Mouse (Mus musculus): Measurements from ENCODE around the gene Fggy. TPM values are rescaled to one million over a fixed set of nuclear protein-coding genes. Genes with fewer than 3 reads are reported as not detected.

Fggy gene
- total RNA-seq, 4 experiments from 2014 or later, result 17.5 to 25.4 (median 19.4) TPM

- no peak for DNase-seq (ENCODE audit: low spot score in 2 of 2)
These were observed 166.3 kb downstream of the Fggy start for GRCm38 (mm10) chr4:95723615-95724014.

GRCm38 (mm10) chr4:95726361-95726760, 169.1 kb downstream of the Fggy start:
- no peak for DNase-seq (ENCODE audit: low spot score in 2 of 2)

GRCm38 (mm10) chr4:95729142-95729826, 172.0 kb downstream of the Fggy start:
- DNase-seq (ENCODE audit: low spot score in 2 of 2), result no peak

- no peak for DNase-seq (ENCODE audit: low spot score in 2 of 2)
These were observed 173.8 kb downstream of the Fggy start for GRCm38 (mm10) chr4:95731110-95731509.

GRCm38 (mm10) chr4:95733397-95734249, 176.3 kb downstream of the Fggy start:
- DNase-seq (ENCODE audit: low spot score in 2 of 2), result no peak

- no peak for DNase-seq (ENCODE audit: low spot score in 2 of 2)
These were observed 178.7 kb downstream of the Fggy start for GRCm38 (mm10) chr4:95735967-95736366.

- no peak for DNase-seq (ENCODE audit: low spot score in 2 of 2)
These were observed 179.4 kb downstream of the Fggy start for GRCm38 (mm10) chr4:95736674-95737073.

- no peak for DNase-seq (ENCODE audit: low spot score in 2 of 2)
These were observed 180.9 kb downstream of the Fggy start for GRCm38 (mm10) chr4:95738179-95738578.

GRCm38 (mm10) chr4:95738725-95739124, 181.4 kb downstream of the Fggy start:
- no peak for DNase-seq (ENCODE audit: low spot score in 2 of 2)

GRCm38 (mm10) chr4:95741115-95741734, 183.9 kb downstream of the Fggy start:
- DNase-seq (ENCODE audit: low spot score in 2 of 2), result no peak

- peak in 1 of 2 experiments; percentile 20 for DNase-seq (ENCODE audit: low spot score in 2 of 2)
These were observed 185.7 kb downstream of the Fggy start for GRCm38 (mm10) chr4:95742986-95743385.

GRCm38 (mm10) chr4:95746954-95747353, 189.6 kb downstream of the Fggy start:
- no peak for DNase-seq (ENCODE audit: low spot score in 2 of 2)

- no peak for DNase-seq (ENCODE audit: low spot score in 2 of 2)
These were observed 190.3 kb downstream of the Fggy start for GRCm38 (mm10) chr4:95747415-95748202.

GRCm38 (mm10) chr4:95750186-95750585, 192.9 kb downstream of the Fggy start:
- DNase-seq (ENCODE audit: low spot score in 2 of 2), result no peak

- DNase-seq (ENCODE audit: low spot score in 2 of 2), result no peak
These were observed 195.4 kb downstream of the Fggy start for GRCm38 (mm10) chr4:95752538-95753188.

- DNase-seq (ENCODE audit: low spot score in 2 of 2), result no peak
These were observed 201.9 kb downstream of the Fggy start for GRCm38 (mm10) chr4:95759027-95759731.

- no peak for DNase-seq (ENCODE audit: low spot score in 2 of 2)
These were observed 208.1 kb downstream of the Fggy start for GRCm38 (mm10) chr4:95765359-95765758.

GRCm38 (mm10) chr4:95770469-95770868, 213.2 kb downstream of the Fggy start:
- DNase-seq (ENCODE audit: low spot score in 2 of 2), result no peak

- DNase-seq (ENCODE audit: low spot score in 2 of 2), result no peak
These were observed 214.2 kb downstream of the Fggy start for GRCm38 (mm10) chr4:95771542-95771941.

GRCm38 (mm10) chr4:95771945-95772344, 214.6 kb downstream of the Fggy start:
- no peak for DNase-seq (ENCODE audit: low spot score in 2 of 2)

Measured in left cerebral cortex, adult 8-10 months (tissue).